In the genomic region with DNA sequence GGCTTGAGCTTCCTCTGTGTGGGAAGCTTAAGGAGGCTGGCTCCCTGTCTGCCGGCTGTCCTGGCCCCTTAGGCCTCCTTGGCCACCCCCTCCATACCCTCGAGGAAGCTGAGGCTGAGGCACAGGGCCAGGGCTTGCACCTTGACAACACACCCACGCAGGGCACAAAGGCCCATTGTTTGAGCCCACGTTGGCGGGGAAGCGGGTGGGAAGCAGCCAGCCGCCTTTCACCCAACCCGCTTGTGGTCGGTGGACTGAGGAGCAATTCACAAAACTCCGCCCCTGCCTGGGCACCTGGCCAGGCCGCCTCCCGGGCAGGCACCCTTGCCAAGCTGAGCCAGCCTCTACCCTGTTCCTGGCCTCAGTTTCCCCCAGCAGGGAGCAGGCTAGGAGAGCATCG, we compare ENCODE assay signal across 8 mouse cellular contexts. TPM values are rescaled to one million over a fixed set of nuclear protein-coding genes. Genes with fewer than 3 reads are reported as not detected.
DNase-seq lines count a peak whose midpoint lies in the region; ATAC-seq lines count a peak whose summit lies in the region.
"Had no signal": no experiment of that assay in that cellular context is flagged by ENCODE, and none has a peak within 500 bp of the region (broad histone marks: within the 10 kb centered on the region; RNA-seq: fewer than 3 reads in every experiment).

No protein-coding gene starts in this region.

- no peaks in the 10 kb centered on the region for H3K9me3 ChIP-seq in neural tube, embryonic 13.5 days
- H3K9me3 ChIP-seq in limb, embryonic 13.5 days: no peaks in the 10 kb centered on the region

- ATAC-seq in neural tube, embryonic 13.5 days (ENCODE audit: low read depth): peak; percentile 72; the same call in 1 of the 2 replicates
- ATAC-seq in limb, embryonic 13.5 days (ENCODE audit: low FRiP score, low read depth): peak; percentile 54
- no peak for ATAC-seq in activated CD4-positive, CD25-positive, alpha-beta regulatory T cell, adult 4 months

- H3K4me3 ChIP-seq in neural tube, embryonic 13.5 days: no peak overlapping the region
- H3K4me3 ChIP-seq in limb, embryonic 13.5 days: no peak overlapping the region

- H3K4me2 ChIP-seq in neural tube, embryonic 13.5 days: no peak overlapping the region
- H3K4me2 ChIP-seq in limb, embryonic 13.5 days (replicated peaks): no peak overlapping the region; the same call in 1 of the 2 replicates

- H3K4me1 ChIP-seq in neural tube, embryonic 13.5 days (replicated peaks): peaks cover 12% of the 10 kb centered on the region; the same call in 1 of the 2 replicates
- H3K4me1 ChIP-seq in limb, embryonic 13.5 days: peaks cover 18% of the 10 kb centered on the region

- H3K36me3 ChIP-seq in neural tube, embryonic 13.5 days: no peaks in the 10 kb centered on the region
- no peaks in the 10 kb centered on the region for H3K36me3 ChIP-seq in limb, embryonic 13.5 days

- no peak overlapping the region for H3K9ac ChIP-seq in neural tube, embryonic 13.5 days
- H3K9ac ChIP-seq in limb, embryonic 13.5 days: no peak overlapping the region

- H3K27ac ChIP-seq in neural tube, embryonic 13.5 days (replicated peaks): no peak overlapping the region
- no peak overlapping the region; the same call in 1 of the 2 replicates for H3K27ac ChIP-seq in limb, embryonic 13.5 days
- H3K27ac ChIP-seq: macrophage had no signal

- 47% methylated on average over 13 of the region's 13 CpGs for whole genome bisulfite sequencing in neural tube, embryonic 13.5 days
- 53% methylated on average over 13 of the region's 13 CpGs for WGBS in limb, embryonic 13.5 days

- no peak for DNase-seq in neural tube, embryonic 10.5 days (ENCODE audit: extremely low spot score, low spot score)
- peak; percentile 36 to 51 for DNase-seq in cerebellum, postnatal 14 days
- peak; percentile 73 for DNase-seq in kidney, adult 9 months
- peak; percentile 30 for DNase-seq in right cerebral cortex, postnatal 25 days

- no peaks in the 10 kb centered on the region for H3K27me3 ChIP-seq in neural tube, embryonic 13.5 days
- 0 out of 2 replicates have a peak, but pooled peaks cover 3% of the 10 kb centered on the region for H3K27me3 ChIP-seq in limb, embryonic 13.5 days

RNA-seq across cellular contexts. Expression of gene Tmem189, which starts 37.5 kb away (rescaled TPM):
- polyA plus RNA-seq in neural tube, embryonic 13.5 days (2015; fragmentation: Nextera tagmentation; extraction: Ambion mirVana): 40.1 and 41.9 TPM in 2 replicates
- polyA plus RNA-seq in limb, embryonic 13.5 days (2015; fragmentation: Nextera tagmentation; extraction: Ambion mirVana): 35.7 and 40.1 TPM in 2 replicates
- polyA plus RNA-seq in activated CD4-positive, CD25-positive, alpha-beta regulatory T cell, adult 4 months (2017; shearing (Covaris generic)): 10 to 100 TPM; 12.6 to 13.5 TPM

RNA-seq across cellular contexts. Expression of gene Cebpb, which starts 38.4 kb away (rescaled TPM):
- 2.2 and 2.3 TPM in 2 replicates for polyA plus RNA-seq in neural tube, embryonic 13.5 days (2015; fragmentation: Nextera tagmentation; extraction: Ambion mirVana)
- polyA plus RNA-seq in limb, embryonic 13.5 days (2015; fragmentation: Nextera tagmentation; extraction: Ambion mirVana): 2.3 and 3.4 TPM in 2 replicates
- polyA plus RNA-seq in activated CD4-positive, CD25-positive, alpha-beta regulatory T cell, adult 4 months (2017; shearing (Covaris generic)): 1 to 10 TPM in 1 of 2 experiments, under 1 TPM in 1; 0.32 to 2.6 TPM
